Mouse (Mus musculus): ENCODE results near the gene Jph2.
A peak's percentile ranks its signal among the peaks of the same experiment; 100 is the strongest.
"Not testable (repeated sequence)": the region's sequence is repeated elsewhere in the genome, so short reads cannot be mapped to it uniquely, and the experiment has no call there.

The Jph2 gene

DNA sequence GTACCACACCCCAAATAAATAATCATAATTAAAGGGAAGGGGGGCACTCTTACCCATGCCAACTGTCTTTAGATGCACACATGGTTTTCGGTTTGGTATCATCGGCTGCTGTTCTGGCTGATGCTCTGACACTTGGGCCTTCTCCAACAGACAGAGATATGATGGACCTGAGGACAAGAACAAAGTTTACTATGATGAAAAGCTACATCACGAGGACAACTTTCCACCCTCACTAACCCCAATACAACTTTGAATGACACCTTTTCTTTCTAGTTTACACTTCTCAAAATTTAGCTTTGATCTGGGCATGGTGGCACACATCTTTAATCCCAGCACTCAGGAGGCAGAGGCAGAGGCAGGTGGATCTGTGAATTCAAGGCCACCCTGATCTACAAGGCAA is 13.6 kb upstream of the Jph2 start:
- not testable (repeated sequence) for DNase-seq (ENCODE audit: low spot score)

DNA sequence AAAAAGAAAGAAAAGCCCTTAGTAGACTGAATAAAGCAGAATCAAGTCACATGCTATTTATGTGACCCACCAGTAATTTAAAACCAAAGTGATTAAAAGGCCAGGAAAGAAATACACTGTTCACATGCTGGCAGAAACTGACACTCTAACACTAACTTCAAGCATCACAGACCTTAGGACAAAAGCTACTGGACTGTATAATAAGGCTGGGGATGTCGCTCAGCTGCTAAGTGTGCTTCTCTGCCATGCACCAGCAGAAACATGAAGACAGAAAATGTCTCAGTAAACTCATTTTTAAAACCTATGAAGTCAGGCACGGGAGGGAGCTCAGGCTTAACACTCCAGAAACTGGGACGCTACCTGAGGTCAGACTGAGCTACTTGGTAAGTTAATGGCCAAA is 12.4 kb upstream of the Jph2 start:
- DNase-seq (ENCODE audit: low spot score): no peak

DNA sequence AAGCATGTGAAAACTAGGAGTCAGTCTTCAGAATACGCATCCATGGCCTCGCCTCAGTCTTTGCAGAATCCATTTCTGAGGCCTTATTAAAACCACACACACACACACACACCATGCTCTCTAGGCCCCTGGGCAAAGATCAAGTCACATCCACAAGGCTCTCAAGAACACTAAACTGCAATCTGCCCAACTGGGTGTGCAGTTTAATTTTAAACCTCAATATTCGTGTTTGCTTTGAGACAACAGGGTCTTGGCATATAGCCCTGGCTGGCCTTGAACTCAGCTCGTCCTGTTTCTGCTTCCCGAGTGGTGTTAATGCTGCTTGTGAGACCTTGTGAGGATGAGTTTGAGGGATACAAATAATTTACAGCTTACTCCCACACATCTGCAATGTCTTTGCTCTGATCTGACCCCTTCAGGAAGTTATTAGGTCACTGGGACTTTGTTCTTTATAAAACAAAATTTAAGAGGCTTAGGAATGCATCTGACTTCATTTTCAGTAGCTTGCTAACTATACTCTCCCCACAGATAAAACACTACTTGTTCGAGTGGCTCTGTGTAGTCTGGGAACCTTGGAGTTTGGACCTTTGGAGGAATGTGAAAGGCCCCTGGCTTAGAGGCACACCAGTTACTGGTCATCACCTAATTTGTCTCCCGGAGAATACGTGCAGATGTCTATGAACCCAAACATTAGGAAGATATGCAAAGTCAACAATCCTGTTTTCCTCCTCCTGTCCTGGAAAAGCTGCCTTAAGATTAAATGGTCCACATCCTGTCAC is 6.4 kb upstream of the Jph2 start:
- DNase-seq (ENCODE audit: low spot score): no peak

DNA sequence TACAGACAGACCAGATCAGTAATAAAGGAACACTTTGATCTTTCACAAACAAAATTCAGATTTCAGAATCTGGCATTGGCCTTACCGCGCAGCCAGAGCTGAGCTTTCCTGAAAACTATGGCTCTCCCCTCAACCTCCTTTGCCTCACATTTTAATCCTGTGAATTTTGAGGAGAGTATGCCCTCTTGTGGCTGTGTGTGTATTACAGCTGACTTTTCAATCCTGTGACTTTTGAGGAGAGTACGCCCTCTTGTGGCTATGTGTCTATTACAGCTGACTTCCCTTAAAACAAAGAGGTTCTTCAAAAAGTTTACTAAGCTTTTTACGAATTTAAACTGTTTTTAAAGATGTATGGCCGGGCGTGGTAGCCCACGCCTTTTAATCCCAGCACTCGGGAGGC is 3.4 kb upstream of the Jph2 start:
- peak; percentile 61 for DNase-seq (ENCODE audit: low spot score)

DNA sequence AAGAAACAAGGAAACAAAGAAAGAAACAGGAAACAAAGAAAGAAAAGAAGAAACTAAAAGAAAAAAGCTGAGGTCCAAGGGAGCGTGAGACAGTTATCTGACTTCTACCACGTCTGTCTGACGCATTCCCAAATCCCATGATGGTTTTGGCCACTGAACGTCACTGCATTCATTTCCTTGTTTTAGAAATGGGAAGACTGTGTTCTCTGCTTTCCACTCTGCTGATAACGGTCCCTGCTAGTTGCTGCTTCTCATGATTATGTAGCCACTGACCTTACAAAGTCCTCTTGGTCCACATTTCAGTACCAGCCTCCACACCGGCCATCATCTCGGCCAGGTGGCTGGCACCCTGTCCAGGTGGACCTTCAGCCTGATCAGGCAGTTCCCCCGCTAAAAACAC is 1.4 kb upstream of the Jph2 start:
- no peak for DNase-seq (ENCODE audit: low spot score)

DNA sequence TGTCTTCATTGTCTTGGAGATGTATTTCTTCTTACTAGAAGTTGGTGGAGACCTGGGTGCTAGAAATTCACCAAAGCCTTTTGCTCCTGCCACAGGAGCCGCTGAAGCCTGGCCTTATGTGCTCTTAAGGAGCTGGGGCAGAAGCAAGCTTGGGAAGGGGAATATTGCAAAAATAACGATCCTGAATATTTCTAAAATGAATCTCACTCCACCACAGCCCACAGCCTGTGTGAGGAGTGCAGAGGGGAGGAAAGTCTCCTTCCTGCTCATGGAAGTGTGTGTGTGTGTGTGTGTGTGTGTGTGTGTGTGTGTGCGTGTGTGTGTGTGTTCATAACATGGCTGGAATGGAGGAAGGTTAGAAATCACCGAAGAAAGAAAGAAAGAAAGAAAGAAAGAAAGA is 977 bp upstream of the Jph2 start:
- no peak for DNase-seq (ENCODE audit: low spot score)

DNA sequence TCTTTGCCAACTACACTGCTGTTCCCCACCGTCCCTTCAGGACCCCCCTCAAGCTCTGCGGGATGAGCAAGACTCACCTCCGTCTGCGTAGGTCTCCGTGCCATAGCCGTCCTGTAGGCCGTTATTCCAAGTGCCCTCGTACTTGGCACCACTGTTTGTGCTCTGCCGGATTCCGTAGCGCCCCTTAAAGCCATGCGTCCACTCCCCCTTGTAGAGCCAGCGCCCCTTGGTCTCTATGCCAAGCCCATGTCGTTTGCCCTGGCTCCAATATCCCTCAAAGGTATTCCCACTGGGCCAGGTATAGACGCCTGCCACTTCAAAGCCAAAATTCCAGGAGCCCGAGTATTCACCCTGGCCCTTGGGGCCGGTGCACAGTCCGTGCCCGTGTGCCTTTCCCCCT is 722 bp downstream of the Jph2 start:
- no peak for DNase-seq (ENCODE audit: low spot score)

DNA sequence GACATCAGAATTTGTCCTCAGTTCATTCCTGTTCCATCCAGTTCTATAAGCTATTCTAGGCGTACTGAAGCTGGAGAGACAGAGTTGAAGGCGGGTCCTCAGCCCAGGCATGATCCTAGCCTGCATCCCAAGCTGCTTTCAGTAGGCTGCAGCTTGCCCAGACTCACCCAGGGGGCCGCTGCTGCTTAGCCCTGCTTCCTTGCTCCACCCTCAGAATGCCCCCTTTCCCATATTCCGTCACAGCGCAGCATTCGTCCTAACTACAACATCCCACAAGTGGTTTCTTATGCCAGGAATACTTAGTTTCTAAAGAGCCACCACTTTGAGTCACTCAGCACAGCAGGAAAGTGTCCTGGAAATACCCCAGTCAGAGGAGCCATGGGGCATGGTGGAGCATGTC is 2.8 kb downstream of the Jph2 start:
- no peak for DNase-seq (ENCODE audit: low spot score)

DNA sequence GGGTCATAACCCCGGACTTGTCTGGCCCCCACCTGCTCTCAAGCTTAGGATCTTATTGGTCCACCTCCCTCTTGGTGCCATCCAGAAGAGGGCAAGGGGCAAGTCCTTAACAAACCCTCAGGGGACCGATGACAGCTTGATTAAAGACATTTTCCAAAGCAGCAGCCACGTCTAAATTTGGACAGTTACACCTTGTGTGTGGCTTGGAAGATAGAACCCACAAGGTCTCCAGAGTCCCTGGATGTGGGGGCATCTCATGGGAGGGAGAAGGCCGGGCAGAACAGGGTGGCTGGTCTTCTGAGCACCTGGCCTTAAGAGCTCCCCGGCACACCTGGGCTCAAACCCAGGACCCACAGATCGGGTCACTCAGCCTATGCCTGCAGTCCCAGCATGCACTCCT is 3.8 kb downstream of the Jph2 start:
- DNase-seq (ENCODE audit: low spot score): no peak

DNA sequence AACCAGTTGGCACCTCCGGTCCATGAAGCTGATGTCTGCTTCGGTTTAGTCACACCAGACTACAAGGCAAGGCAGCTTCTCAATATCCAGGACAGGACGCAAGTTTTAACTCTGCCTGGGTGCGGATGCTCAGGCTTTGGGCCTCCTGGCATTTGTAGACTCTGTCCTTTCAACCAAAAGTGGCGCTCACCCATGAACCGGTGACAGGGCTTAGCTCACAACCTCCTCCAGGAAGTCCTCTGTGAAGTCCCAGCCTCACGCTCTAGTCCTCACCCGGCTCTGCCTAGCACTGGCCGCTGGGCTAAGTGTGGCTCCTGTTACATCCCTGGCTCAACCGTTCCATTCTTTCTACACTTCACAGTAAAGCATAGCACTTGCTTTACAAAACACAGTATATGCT is 4.6 kb downstream of the Jph2 start:
- no peak for DNase-seq (ENCODE audit: low spot score)

DNA sequence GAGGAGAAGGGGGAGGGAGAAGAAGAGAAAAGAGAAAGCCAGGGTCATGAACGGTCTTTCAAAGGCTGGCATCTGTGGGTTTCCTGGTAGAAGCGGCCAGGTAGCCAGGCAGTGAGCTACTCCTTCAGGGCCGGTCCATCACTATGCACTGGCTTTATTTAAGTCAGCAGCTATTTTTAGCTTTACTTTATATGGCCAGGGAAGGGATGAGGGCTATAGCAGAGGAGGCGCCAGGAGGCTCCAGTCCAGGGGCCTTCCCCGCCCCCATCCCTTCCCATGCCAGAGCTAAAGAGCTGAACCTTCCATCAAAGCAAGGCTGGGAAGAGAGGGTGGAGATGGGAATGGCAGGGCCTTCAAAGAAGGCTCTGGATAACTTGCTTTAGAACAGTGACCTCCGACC is 5.4 kb downstream of the Jph2 start:
- no peak for DNase-seq (ENCODE audit: low spot score)

DNA sequence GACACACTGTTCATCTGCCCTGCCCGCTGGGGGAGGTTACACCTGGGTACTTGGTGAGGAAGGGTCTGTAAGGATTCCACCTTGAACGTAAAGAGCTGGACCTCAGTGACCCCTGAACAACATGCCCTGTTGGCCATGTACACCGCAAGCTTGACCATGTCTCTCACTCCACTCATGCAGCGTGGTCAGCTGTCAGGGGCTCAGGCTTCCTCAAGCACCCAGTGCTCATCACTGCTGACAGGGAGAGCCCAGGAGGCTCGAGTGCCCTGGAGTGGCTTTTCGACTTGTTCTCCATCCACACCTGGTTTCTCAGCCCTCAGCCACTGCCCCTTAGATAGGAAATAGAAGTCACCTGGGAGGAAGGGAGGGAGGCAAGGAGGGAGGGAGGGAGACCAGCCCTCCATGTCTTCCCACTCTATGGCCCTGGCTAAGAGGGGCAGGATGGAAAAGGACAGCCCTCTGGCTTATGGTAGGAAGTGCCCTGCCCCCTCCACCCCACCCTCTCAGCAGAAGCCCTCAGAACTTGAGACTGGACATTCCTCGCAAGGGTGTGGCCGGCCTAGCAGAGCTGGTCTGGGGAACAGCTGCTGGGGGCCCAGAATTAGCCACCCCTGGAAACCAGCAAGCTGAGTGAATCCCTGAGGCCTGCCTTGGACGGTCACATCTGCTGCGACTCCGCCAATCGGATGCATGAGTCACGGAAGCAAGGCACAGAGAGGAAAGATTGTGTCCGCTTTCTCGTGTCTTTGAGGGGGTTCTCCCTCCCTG is 11.2 kb downstream of the Jph2 start:
- no peak for DNase-seq (ENCODE audit: low spot score)

DNA sequence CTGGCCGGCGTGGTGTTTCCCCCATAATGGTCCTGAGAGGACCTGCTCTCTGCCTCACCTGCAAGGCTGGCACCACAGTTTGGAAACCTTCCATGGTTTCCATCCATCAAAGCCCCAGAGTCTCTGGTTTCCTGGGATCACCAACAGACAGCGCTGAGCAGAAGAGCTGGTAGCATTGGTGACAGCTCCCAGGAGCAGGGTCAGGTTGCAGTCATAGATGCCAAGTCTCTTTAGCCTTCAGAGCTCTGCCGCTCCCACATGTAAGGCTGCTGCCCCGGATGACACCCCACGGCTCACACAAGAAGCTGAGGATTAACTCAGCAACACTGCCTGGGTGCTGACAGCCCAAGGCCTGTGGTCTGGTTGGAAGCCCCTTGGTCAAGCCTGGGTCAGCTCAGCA is 12.7 kb downstream of the Jph2 start:
- no peak for DNase-seq (ENCODE audit: low spot score)

DNA sequence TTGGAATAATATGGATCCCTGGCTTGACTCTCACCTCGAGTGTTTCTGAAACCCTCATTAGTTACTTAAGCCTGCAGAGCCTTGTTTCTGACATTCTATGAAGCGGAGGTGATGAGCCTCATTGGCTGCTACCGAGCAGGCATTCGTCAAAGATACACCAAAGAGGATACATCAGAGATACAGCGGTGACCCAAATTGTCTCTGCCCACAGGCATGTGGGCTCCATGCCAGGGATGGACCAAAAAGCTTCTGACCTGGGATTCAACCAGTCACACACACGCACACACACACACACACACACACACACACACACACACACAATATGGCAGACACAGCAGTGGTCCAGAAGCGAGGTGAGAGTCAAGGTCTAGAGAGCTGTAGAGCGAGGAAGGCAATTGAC is 16.5 kb downstream of the Jph2 start:
- DNase-seq (ENCODE audit: low spot score): no peak

DNA sequence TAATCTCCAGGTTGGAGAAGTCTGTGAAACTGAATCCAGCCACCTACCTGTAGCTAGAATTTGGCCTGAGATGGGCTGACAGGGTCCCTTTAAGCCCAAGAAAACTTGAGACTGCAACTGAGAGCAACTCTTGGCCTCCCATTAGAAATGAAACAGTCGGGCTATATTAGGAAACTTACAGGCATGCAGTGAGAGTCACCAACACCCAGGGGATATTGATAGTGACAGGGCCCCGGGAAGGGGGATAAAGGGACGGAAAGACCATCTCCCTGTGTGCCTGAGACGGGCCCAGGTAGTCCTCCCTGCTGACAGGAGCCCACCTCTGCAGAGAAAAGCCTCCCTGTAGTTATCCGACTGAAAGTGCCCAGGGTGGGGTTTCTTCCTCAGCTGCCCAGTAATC is 18.4 kb downstream of the Jph2 start:
- DNase-seq (ENCODE audit: low spot score): no peak

DNA sequence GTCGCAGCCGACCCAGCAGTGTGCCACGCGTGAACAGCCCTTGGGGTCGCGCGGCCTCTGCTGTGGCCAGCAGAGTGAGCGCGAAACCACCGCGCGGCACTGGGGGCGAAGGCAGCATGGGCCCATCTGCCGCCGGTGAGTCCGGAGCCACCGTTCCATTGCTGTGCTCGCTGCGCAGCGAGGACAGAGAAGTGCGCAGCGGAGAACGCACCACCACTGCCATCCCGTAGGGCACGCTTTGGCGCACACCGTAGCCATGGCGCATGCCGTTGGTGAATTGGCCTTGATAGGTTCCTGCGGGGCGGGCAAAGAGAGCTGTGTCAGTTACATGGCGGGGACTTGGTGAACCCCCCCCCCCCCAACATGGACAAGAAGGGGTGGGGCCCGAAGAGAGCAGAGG is 21.7 kb downstream of the Jph2 start:
- DNase-seq (ENCODE audit: low spot score): no peak

DNA sequence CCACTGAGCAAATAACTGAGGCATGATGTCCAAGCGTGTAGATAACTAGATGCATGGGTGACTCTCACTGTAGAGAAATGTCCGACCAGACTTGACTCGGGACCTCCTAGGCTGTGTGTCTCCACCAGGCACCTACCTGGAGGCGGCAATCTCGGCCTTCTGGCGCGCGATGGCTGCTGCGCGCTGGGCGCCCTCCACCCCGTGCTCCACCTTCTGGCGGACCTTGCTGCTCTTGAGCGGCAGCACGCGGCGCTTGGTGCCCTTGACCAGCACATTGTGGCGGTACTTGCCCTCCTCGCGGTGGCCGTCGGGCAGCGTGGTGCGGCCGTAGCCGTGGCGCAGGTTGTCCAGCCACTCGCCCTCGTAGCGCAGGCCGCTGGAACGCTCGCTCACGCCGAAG is 22.3 kb downstream of the Jph2 start:
- DNase-seq (ENCODE audit: low spot score): no peak

DNA sequence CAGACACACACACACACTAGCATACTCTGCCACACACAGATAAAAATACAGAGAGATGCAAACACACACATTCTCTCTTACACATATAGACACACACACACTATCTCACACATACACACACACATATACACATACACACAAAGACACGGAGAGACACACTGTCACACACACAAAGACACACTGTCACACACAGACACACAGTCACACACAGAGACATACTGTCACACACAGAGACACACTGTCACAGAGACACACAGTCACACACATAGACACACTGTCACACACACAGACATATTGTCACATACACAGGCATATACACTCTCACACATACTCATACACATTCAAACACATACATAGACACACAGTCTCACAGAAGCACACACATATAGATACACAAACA is 25.2 kb downstream of the Jph2 start:
- DNase-seq (ENCODE audit: low spot score): no peak

DNA sequence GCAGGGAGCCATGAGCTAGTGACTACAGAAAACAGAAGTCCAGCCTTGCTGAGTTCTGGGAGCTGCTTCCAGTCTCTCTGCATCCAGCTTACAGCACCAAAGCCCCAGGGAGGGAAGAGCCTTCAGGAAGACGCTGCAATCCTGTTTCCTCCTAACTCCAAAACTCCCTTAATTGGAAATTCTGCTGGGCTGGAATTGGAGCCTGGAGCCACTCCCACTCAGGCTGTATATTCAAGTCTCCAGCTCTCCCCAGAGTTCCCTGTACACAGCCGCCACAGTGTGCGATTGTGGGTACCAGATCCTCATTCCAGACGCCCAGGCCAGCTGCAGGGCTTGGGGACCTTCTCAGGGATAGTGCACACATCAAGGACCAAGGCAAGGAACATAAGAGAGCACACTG is 27.6 kb downstream of the Jph2 start:
- DNase-seq (ENCODE audit: low spot score): no peak

DNA sequence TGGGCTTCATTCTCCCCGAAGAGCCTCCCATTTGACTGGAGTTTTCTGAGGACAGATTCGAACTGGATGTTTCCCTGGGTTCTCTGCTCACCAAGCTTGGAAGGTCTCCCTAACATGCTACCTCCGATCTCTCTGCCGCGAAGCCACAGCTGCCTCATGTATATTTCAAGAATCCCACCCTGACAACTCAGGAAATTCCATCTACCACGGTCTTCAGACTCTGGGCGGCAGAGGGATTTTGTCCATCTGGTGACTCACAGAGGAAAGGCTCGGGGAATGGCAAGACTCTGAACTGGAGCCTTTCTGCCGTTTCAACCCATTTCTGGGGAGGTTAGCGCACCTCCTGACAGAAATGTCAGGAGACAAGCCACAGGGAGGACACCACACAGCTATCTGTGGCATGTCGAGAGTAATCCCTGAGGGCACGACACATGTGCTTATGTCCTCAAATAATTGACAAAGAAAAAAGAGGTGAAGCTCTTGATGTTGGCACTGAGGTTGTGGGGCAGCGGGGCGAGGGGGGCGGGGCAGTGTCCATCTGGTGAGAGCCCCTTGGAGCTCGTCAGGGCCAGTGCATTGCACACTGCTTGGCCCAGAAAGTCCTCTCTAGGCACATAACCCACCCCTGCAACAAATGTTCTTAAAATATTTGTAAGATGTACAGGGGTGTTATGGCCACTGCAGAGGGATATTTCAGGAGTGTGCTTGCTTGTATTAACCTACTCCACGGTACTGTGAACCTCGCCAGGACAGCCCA is 32.8 kb downstream of the Jph2 start:
- DNase-seq (ENCODE audit: low spot score): no peak

DNA sequence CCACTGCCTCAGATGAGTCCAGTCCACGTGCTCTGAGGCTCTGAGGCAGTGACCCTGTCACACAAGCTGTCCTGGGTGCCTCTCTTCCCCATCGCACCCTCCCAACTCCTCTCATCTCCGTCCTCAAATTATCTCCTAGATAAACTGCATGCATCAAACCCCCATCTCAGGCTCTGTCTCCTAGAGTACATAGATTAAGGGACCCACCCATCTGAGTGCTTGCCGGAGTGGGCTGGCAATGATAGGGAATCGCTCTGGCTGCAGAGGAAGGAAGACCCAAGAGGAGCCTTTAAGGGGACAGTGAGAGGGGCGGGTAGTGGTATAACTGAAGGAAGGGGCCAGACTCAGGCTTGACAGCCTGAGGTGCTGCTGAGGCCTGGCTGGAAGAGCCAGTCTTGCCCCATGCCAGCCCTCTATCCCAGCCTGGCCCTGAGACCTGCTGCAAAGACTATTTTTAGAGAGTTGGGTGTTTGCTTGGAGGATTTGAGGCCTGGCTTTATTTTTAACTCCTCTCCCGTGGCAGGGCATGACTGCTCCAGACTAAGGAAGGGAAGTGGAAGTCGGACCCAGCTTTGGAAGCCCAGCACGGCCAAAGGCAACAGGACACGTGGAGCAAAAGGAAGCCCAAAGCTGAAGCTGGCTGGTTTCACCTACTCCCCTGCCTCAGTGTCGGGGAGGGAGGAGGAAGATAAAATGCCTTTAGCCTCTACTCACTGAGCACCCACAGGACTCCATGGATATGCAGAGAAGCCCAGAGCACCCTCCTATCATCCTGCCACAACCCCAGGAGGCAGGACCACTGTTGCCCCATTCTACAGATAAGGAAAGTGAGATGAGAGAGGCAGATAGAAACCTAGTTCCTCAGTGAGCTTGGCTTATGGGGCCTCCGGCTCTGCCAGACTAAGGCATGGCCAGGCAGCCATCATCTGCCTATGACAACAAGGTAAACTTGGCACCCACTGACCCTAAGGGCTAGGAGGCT is 34.6 kb downstream of the Jph2 start:
- DNase-seq (ENCODE audit: low spot score): no peak
